Mouse (Mus musculus) brown adipose tissue, adult 24 weeks (tissue): Measurements from ENCODE around the gene Wdfy3. TPM values are rescaled to one million over a fixed set of nuclear protein-coding genes. Genes with fewer than 3 reads are reported as not detected.

ENCODE experiments used
- H3K27ac ChIP-seq: fragments of 200-500 bp; replicated peaks from 2 replicates; pipeline ENCODE4 v1.5.1; 2012; ENCODE audit warnings: low read depth, mild to moderate bottlenecking, low read length
- H3K4me1 ChIP-seq: fragments of 200-500 bp; 2 replicates; pipeline ENCODE4 v1.6.1; 2012; ENCODE audit warnings: low read length, mixed read lengths; ENCODE audit not compliant: control insufficient read depth, insufficient read depth, insufficient read length
- H3K4me3 ChIP-seq: fragments of 200-500 bp; 2 replicates; pipeline ENCODE4 v1.5.1; 2012; ENCODE audit warnings: low read depth, mild to moderate bottlenecking, low read length, moderate library complexity; ENCODE audit not compliant: insufficient read depth
- polyA plus RNA-seq: library from polyadenylated mRNA; stranded (reverse); fragments of >200 nt; gene quantifications from 2 replicates; pipeline ENCODE4 v1.2.4, GENCODE M21; 2012; ENCODE audit not compliant: missing spikeins, insufficient read depth, insufficient read length

The Wdfy3 gene
- polyA plus RNA-seq, 1 experiment = 9.1 TPM

DNA sequence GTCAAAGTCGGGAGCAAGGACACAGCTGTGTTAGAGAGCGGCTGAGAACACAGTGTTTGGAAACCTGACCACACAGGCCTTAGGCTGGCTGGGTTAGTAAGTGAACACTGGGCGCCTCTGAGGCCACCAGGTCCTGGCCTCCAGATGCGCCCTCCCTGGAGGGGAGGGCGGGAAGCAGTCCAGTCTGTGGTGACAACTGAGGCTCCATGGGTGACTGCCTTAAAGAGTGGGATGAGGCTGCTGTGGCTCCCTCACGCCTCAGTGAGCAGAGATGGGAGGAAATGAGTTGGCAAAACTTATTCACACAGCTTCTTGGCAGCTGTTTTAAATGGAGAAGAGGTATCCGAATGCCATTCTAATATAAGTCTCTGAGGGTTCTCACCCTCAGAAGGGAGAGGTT is 252.9 kb downstream of the Wdfy3 start:
- H3K4me1 ChIP-seq = peaks cover 10% of the 10 kb centered on the region
- H3K4me3 ChIP-seq = no peak overlapping the region
- peak overlapping the region; percentile 47; the same call in 1 of the 2 replicates for H3K27ac ChIP-seq

DNA sequence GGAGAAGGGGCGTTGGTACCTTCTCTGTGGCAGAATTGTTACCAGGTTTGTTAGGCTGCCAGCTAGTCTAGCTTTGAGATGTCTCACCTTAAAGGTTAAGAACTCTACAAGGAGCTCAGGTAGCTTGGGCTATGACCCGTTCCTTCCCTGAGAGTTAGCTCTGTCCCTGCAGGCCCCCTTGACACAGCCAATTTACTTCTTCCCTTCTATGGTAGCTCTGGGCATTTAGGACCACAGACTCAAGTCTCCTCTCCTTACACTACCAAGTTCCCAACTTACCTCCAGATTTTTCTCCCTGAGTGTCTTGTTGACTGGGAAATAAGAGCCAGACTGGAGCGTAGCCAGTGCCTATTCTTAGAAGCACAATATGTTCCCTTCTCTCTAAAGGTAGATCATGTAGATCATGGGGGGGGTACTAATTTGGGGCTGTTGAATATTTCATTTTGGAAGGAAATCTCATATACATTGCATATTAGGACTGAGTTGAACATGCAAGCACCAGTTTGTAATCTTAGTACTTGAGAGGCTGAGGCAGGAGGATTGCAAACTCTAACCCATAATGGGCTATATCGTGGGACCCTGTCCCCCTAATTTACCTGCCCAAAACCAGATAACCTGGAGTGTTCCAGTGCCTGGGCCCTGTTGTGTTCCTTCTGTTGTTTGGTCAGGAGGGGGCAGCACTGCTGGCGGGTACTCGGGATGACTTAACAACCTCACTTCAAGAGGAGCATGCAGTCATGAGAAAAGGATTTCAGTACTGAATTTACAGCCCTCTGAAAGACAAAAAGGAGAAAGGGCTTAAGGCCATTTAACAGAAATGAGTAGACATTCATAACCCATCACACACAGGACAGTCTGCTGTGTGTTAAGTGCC is 258.2 kb downstream of the Wdfy3 start:
- H3K4me3 ChIP-seq = no peak overlapping the region
- H3K4me1 ChIP-seq = no peaks in the 10 kb centered on the region
- H3K27ac ChIP-seq = no peak overlapping the region

DNA sequence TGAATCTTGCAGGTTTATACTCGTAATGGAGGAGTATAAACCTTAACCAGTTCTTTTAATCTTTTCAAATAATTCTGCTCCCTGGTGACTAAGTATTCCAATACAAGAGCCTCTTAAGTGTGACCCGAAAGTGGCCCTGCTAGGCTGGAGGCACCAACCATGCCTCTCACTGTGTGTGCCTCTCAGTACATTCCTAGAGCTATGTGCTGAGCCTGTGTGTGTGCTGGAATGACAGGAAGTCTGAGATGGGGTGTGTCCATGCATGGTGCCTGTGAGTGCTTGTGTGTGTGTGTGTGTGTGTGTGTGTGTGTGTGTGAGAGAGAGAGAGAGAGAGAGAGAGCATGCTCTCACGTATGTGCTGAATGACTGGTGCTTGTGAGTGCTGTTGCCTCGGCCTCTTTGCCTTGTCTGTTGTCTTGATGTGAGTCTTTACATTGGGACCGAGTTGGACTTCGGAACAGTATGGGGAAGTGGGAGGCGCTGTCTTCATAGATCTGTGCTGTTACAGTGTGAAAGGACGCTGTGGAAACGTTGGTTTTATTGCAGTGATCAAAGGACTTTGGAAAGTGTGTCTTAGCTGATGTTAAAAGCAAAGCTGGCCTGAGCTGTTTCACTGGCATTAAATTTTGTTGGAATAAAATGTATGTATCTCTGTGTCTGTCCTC is 267.2 kb downstream of the Wdfy3 start:
- no peak overlapping the region for H3K4me3 ChIP-seq
- H3K27ac ChIP-seq = no peak overlapping the region
- no peaks in the 10 kb centered on the region; the same call in 1 of the 2 replicates for H3K4me1 ChIP-seq

DNA sequence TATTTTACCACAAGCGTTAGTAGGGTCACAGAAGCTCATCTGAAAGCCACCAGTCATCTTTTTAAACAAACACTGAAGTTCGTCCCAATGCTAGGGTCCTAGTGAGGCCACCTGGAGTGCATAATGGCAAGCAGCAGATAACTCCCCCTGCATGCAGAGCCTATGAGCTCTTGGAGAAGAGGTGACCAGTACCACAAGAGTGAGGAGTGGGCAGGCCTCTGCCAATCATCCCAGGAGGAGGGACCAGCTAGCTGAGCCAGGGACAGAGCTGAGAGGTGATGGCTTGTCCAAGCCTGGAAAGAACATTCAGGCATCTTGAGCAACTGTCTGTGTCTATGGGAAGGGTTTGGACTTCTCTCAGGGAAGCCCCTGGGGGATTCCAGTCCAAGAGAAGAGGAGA is 267.8 kb downstream of the Wdfy3 start:
- Histone ChIP-seq H3K27ac (no peak overlapping the region), H3K4me1 (no peaks in the 10 kb centered on the region; the same call in 1 of the 2 replicates), H3K4me3 (no peak overlapping the region)

DNA sequence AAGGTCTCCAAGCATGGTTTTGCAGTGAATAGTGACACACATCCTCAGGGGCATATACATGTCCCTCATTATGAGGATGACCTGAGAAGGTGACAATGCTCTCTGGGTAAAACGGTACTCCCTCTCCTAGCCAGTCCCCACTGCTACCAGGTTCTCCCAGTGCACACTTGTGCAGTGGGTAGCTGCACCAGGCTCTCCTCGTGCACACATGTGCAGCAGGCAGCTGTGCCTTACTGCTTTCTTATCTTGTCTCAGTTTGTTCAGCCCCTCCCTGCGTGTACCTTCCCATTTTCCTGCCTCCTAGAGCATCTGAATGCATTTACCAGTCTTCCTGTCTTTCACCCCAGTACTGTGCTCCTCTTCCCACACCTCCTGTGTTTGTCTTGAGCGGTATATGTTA is 277.1 kb downstream of the Wdfy3 start:
- Histone ChIP-seq H3K27ac (no peak overlapping the region), H3K4me1 (no peaks in the 10 kb centered on the region), H3K4me3 (no peak overlapping the region)

DNA sequence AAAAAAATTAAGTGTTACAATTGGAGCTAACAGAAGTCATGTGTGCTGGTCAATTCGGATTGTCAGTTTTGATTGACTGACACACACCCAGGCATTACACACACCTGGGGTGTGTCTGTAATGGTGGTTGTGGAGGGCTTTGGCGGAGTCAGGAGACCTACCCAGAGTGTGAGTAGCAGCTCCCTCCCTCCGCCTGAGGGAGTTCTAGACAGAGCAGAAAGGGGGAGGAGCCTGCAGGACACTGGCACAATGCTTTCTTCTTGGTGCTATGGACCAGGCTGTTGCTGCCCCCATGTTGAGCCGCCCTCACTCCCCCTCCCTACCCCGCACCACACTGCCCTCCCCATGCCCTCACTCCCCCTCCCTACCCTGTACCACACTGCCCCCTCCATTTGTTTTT is 279.2 kb downstream of the Wdfy3 start:
- Histone ChIP-seq H3K4me3 (no peak overlapping the region), H3K27ac (no peak overlapping the region), H3K4me1 (no peaks in the 10 kb centered on the region)

DNA sequence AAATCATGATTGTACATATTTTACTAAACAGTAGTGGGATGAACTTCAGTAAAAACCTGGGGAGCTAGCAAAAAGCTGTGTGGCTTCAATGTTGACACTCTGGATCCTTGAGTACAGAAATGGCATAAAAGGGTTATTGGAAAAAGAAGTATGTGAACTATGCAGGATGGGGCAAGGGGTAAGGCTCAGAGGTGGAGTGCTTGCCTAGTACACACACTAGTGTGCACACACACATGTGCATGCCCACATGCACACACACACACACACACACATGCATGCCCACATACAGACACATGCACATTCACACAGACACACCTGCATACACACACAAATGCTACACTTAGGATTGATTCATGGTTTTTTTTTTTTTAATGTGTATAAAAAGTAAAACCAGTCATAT is 280.0 kb downstream of the Wdfy3 start:
- no peaks in the 10 kb centered on the region for H3K4me1 ChIP-seq

DNA sequence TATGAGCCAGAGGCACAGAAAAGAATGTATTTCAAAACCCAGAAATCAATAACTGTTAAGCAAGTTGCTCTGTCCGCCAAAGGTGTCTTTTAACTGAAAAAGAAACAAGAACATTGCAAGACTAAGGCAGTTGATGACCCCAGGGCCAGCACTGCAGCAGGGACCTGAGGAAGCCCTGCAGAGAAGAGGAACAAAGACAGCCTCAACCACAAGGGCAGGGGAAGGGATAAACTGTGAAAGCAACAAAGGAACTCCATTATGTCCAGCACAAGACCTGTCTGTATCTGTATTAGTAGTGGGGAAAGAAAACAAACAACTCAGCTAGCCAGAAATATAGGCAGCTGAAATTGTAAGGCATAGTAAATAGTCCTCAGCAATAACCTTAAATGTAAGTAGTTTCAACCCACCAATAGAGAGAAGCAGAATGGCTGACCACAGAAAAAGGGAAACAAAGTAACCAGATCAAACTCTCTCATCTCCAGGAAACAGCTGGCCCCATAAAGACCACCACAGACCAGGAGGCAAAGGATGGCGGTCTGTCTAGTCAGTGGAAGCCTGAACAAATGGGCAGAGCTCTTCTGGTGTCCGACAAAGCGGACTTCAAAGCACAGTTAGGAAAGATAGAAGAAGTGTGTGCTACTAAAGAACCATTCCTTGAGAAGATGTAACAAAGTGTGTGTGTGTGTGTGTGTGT is 283.7 kb downstream of the Wdfy3 start:
- Histone ChIP-seq H3K27ac (no peak overlapping the region), H3K4me1 (peaks cover 3% of the 10 kb centered on the region; the same call in 1 of the 2 replicates), H3K4me3 (no peak overlapping the region)

More for the DNA sequence above, 280.0 kb downstream of the Wdfy3 start:
- H3K4me3 ChIP-seq = no peak overlapping the region
- H3K27ac ChIP-seq = no peak overlapping the region

DNA sequence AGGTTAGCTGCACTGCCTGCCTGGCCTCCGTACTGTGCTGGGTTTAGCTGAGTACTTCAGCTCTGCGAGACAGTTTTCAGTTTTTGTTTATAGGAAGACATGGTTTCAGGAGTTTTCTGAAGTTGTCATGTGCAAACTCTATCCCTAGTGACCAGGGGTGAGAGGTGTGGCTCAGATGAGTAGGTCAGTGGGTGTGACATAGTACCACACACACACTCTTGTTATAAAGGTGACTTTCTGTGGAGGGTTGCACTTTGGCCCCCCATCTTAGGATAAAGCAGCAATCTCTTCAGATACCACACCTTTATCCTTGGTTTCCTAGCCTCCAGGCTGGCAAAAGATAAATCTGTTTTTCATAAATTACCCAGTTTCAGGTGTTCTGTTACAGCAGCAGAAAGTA is 284.9 kb downstream of the Wdfy3 start:
- peaks cover 3% of the 10 kb centered on the region; the same call in 1 of the 2 replicates for H3K4me1 ChIP-seq
- H3K27ac ChIP-seq = no peak overlapping the region
- no peak overlapping the region for H3K4me3 ChIP-seq

DNA sequence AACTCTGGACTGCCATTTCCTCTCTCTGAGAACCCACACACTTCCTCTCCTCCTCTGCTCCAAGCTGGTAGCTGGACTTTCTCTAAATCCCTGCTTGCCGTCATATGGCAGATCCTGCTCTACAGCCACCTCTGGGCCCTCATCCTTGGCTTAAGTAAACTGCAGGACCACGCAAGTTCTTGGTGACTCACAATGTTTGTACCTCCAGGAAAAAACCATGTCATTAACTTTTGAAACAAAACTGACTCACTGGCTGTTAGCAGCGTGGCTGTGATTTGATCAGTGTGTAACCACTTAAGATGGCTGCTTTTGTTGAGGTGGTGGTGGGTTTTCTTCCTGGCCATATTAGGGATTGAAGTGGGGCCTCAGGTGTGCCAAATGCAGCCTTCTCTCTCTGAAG is 285.4 kb downstream of the Wdfy3 start:
- no peak overlapping the region for H3K4me3 ChIP-seq
- no peak overlapping the region for H3K27ac ChIP-seq
- H3K4me1 ChIP-seq = peaks cover 5% of the 10 kb centered on the region
